Mouse (Mus musculus): ENCODE results near the gene Tnrc6b. TPM values are rescaled to one million over a fixed set of nuclear protein-coding genes. Genes with fewer than 3 reads are reported as not detected.
"Not testable (repeated sequence)": the region's sequence is repeated elsewhere in the genome, so short reads cannot be mapped to it uniquely, and the experiment has no call there.

The Tnrc6b gene
- polyA plus RNA-seq, 2 experiments: 8.1 to 8.8 TPM

- Histone ChIP-seq H3K4me3 (ENCODE audit: insufficient read depth in 1 of 2, low read depth in 2 of 2, low read length in 2 of 2) (no peak overlapping the region), H3K27ac (no peak overlapping the region), H3K27me3 (ENCODE audit: control insufficient read depth, insufficient read depth, low read length) (no peaks in the 10 kb centered on the region), H3K4me2 (ENCODE audit: low read depth) (no peak overlapping the region), H3K4me1 (replicated peaks; ENCODE audit: control insufficient read depth in 2 of 2, insufficient read depth in 2 of 2, low read length in 1 of 2) (peaks cover 6 to 14% of the 10 kb centered on the region in 2 experiments; a peak in 3 of 4 replicates), H3K36me3 (replicated peaks; ENCODE audit: control insufficient read depth, insufficient read depth, low read depth) (no peaks in the 10 kb centered on the region), H3K9ac (replicated peaks) (no peak overlapping the region), H3K9me3 (ENCODE audit: control insufficient read depth, low read length) (no peaks in the 10 kb centered on the region)
- 68% methylated on average over 3 of the region's 3 CpGs for WGBS (ENCODE audit: insufficient replicate concordance)
- no peak for ATAC-seq (ENCODE audit: insufficient read depth)
- no peak for DNase-seq (ENCODE audit: low read depth in 3 of 3, low spot score in 3 of 3)
- TF ChIP-seq CTCF (IDR thresholded peaks at IDR 0.05; ENCODE audit: low read depth) (no peak), EP300 (IDR thresholded peaks at IDR 0.05; ENCODE audit: low read depth) (no peak)
Observed at GRCm38 (mm10) chr15:80735300-80735699, 24.2 kb downstream of the Tnrc6b start.

DNA sequence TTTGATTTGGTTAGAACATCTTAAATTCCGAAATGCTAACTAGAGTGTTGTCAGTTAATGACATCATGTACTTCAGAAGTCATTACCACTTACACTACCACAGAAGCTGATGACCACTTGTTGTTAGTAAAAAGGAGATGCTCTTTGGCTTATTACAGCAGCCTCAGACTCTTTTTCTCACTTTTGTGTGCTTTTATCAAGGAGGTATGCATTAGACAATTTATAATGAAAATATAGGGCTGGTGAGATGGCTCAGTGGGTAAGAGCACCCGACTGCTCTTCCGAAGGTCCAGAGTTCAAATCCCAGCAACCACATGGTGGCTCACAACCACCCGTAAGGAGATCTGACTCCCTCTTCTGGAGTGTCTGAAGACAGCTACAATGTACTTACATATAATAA lies 24.6 kb downstream of the Tnrc6b start:
- H3K9me3 ChIP-seq (ENCODE audit: control insufficient read depth, low read length); H3K27ac ChIP-seq; ATAC-seq (ENCODE audit: insufficient read depth); DNase-seq (ENCODE audit: low read depth in 3 of 3, low spot score in 3 of 3); H3K9ac ChIP-seq (replicated peaks); H3K4me2 ChIP-seq (ENCODE audit: low read depth); H3K36me3 ChIP-seq (replicated peaks; ENCODE audit: control insufficient read depth, insufficient read depth, low read depth); H3K27me3 ChIP-seq (ENCODE audit: control insufficient read depth, insufficient read depth, low read length); H3K4me3 ChIP-seq (ENCODE audit: insufficient read depth in 1 of 2, low read depth in 2 of 2, low read length in 2 of 2): not testable (repeated sequence)
- H3K4me1 ChIP-seq (replicated peaks; ENCODE audit: control insufficient read depth in 2 of 2, insufficient read depth in 2 of 2, low read length in 1 of 2): peaks cover 7 to 14% of the 10 kb centered on the region in 2 experiments; a peak in 3 of 4 replicates
- WGBS (ENCODE audit: insufficient replicate concordance): 90% methylated on average over 3 of the region's 4 CpGs

GRCm38 (mm10) chr15:80736553-80736952 lies 25.4 kb downstream of the Tnrc6b start:
- TF ChIP-seq EP300 (IDR thresholded peaks at IDR 0.05; ENCODE audit: low read depth) (no peak), CTCF (IDR thresholded peaks at IDR 0.05; ENCODE audit: low read depth) (peak; percentile 66)
- peaks cover 7 to 15% of the 10 kb centered on the region in 2 experiments; a peak in 3 of 4 replicates for H3K4me1 ChIP-seq (replicated peaks; ENCODE audit: control insufficient read depth in 2 of 2, insufficient read depth in 2 of 2, low read length in 1 of 2)
- 37% methylated on average over 1 of the region's 1 CpGs for WGBS (ENCODE audit: insufficient replicate concordance)
- DNase-seq (ENCODE audit: low read depth in 3 of 3, low spot score in 3 of 3): no peak
- no peaks in the 10 kb centered on the region for H3K27me3 ChIP-seq (ENCODE audit: control insufficient read depth, insufficient read depth, low read length)
- H3K27ac ChIP-seq: no peak overlapping the region
- no peaks in the 10 kb centered on the region for H3K36me3 ChIP-seq (replicated peaks; ENCODE audit: control insufficient read depth, insufficient read depth, low read depth)
- H3K9ac ChIP-seq (replicated peaks): no peak overlapping the region
- H3K4me3 ChIP-seq (ENCODE audit: insufficient read depth in 1 of 2, low read depth in 2 of 2, low read length in 2 of 2): no peak overlapping the region
- ATAC-seq (ENCODE audit: insufficient read depth): no peak
- H3K4me2 ChIP-seq (ENCODE audit: low read depth): no peak overlapping the region
- no peaks in the 10 kb centered on the region for H3K9me3 ChIP-seq (ENCODE audit: control insufficient read depth, low read length)

DNA sequence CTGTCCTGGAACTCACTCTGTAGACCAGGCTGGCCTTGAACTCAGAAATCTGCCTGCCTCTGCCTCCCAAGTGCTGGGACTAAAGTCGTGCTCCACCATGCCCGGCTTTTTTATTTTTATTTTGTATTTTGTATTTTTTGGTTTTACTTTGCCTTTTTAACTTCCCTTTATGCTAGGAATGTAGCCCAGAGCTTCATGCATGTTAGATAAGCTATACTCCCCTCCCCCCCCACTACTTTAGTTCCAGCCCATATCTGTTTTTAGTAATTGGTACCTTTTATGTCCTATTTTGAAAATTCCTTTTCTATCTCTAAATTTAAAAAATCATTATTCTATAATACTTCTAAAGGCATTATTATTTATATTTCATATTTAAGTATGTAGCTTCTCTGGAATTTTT lies 27.1 kb downstream of the Tnrc6b start:
- Histone ChIP-seq H3K36me3 (replicated peaks; ENCODE audit: control insufficient read depth, insufficient read depth, low read depth) (no peaks in the 10 kb centered on the region), H3K4me2 (ENCODE audit: low read depth) (no peak overlapping the region), H3K9me3 (ENCODE audit: control insufficient read depth, low read length) (no peaks in the 10 kb centered on the region), H3K27me3 (ENCODE audit: control insufficient read depth, insufficient read depth, low read length) (no peaks in the 10 kb centered on the region), H3K4me1 (replicated peaks; ENCODE audit: control insufficient read depth in 2 of 2, insufficient read depth in 2 of 2, low read length in 1 of 2) (peaks cover 14 to 29% of the 10 kb centered on the region in 2 experiments), H3K4me3 (ENCODE audit: insufficient read depth in 1 of 2, low read depth in 2 of 2, low read length in 2 of 2) (no peak overlapping the region), H3K9ac (replicated peaks) (no peak overlapping the region), H3K27ac (no peak overlapping the region)
- ATAC-seq (ENCODE audit: insufficient read depth) (no peak), DNase-seq (ENCODE audit: low read depth in 3 of 3, low spot score in 3 of 3) (no peak)
- WGBS (ENCODE audit: insufficient replicate concordance): 62% methylated on average over 2 of the region's 2 CpGs
- TF ChIP-seq CTCF (IDR thresholded peaks at IDR 0.05; ENCODE audit: low read depth): no peak
- no peak for TF ChIP-seq EP300 (IDR thresholded peaks at IDR 0.05; ENCODE audit: low read depth)

DNA sequence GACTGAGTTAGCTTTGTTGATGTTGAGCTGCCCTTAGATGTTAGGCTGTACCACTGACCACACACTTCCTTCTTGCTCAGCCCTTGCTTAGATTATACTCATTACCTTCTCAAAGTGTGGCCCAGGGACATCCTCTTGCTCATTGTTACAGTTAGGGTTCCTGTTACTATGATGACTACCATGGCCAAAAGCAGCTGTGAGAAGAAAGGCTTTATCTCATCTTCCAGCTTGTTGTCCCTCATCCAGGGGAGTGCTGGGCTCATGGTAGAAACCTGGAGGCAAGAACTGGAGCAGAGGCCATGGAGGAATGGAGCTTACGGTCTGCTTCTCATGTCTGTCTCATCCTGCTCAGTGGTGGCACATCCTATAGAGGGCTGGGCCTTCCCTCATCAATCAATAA lies 28.9 kb downstream of the Tnrc6b start:
- 60% methylated on average over 1 of the region's 1 CpGs for WGBS (ENCODE audit: insufficient replicate concordance)
- no peak for TF ChIP-seq EP300 (IDR thresholded peaks at IDR 0.05; ENCODE audit: low read depth)
- TF ChIP-seq CTCF (IDR thresholded peaks at IDR 0.05; ENCODE audit: low read depth): no peak
- H3K36me3 ChIP-seq (replicated peaks; ENCODE audit: control insufficient read depth, insufficient read depth, low read depth): no peaks in the 10 kb centered on the region
- H3K4me1 ChIP-seq (replicated peaks; ENCODE audit: control insufficient read depth in 2 of 2, insufficient read depth in 2 of 2, low read length in 1 of 2): peaks cover 30 to 44% of the 10 kb centered on the region in 2 experiments
- H3K27ac ChIP-seq: no peak overlapping the region; the same call in 1 of the 2 replicates
- H3K4me3 ChIP-seq (ENCODE audit: insufficient read depth in 1 of 2, low read depth in 2 of 2, low read length in 2 of 2): no peak overlapping the region
- ATAC-seq (ENCODE audit: insufficient read depth) (no peak), DNase-seq (ENCODE audit: low read depth in 3 of 3, low spot score in 3 of 3) (no peak)
- no peak overlapping the region for H3K9ac ChIP-seq (replicated peaks)
- no peak overlapping the region for H3K4me2 ChIP-seq (ENCODE audit: low read depth)
- no peaks in the 10 kb centered on the region for H3K9me3 ChIP-seq (ENCODE audit: control insufficient read depth, low read length)
- no peaks in the 10 kb centered on the region for H3K27me3 ChIP-seq (ENCODE audit: control insufficient read depth, insufficient read depth, low read length)
